Mouse (Mus musculus) hindbrain, embryonic 15.5 days (tissue): Measurements from ENCODE around the gene Fbxo17. TPM values are rescaled to one million over a fixed set of nuclear protein-coding genes. Genes with fewer than 3 reads are reported as not detected.

Experiments used
- ATAC-seq: fragments of 200-750 bp; cut with Nextera tagmentation; 2 replicates; pipeline ENCODE4 v1.8.0; 2017; ENCODE audit warnings: low read depth, moderate number of reproducible peaks, moderate TSS enrichment; ENCODE audit not compliant: low FRiP score
- H3K27ac ChIP-seq: fragments of 300-500 bp; sonication (generic); replicated peaks from 2 replicates; pipeline ENCODE4 v1.5.1; 2015; ENCODE audit warnings: mild to moderate bottlenecking, inconsistent platforms
- H3K27me3 ChIP-seq: fragments of 300-500 bp; sonication (generic); 2 replicates; pipeline ENCODE4 v1.6.1; 2015; ENCODE audit warnings: control low read depth, inconsistent platforms
- H3K36me3 ChIP-seq: fragments of 300-500 bp; sonication (generic); 2 replicates; pipeline ENCODE4 v1.6.1; 2015; ENCODE audit warnings: control low read depth, inconsistent platforms
- H3K4me1 ChIP-seq: fragments of 300-500 bp; sonication (generic); replicated peaks from 2 replicates; pipeline ENCODE4 v1.6.1; 2015; ENCODE audit warnings: control low read depth, inconsistent platforms
- H3K4me2 ChIP-seq: fragments of 300-500 bp; sonication (generic); 2 replicates; pipeline ENCODE4 v1.6.1; 2015; ENCODE audit warnings: moderate library complexity, mild to moderate bottlenecking, inconsistent platforms
- H3K4me3 ChIP-seq: fragments of 300-500 bp; sonication (generic); 2 replicates; pipeline ENCODE4 v1.5.1; 2015; ENCODE audit warnings: mild to moderate bottlenecking, inconsistent platforms
- H3K9ac ChIP-seq: fragments of 300-500 bp; sonication (generic); 2 replicates; pipeline ENCODE4 v1.6.1; 2015; ENCODE audit warnings: inconsistent platforms
- H3K9me3 ChIP-seq: fragments of 300-500 bp; sonication (generic); 2 replicates; pipeline ENCODE4 v1.6.1; 2016; ENCODE audit warnings: control low read depth, inconsistent platforms
- WGBS: fragments of 180-500 bp; shearing (Covaris S2); methylation state at CpG from one replicate; pipeline ENCODE4 v1.1.7; 2015; 5-methylcytosine and 5-hydroxymethylcytosine counted together
- polyA plus RNA-seq: library from polyadenylated mRNA; unstranded; fragments of >200 nt; fragmentation: Nextera tagmentation; extraction: Ambion mirVana; gene quantifications from 2 replicates; pipeline ENCODE4 v1.2.1, GENCODE M21; 2015

Fbxo17 gene
- polyA plus RNA-seq, 1 experiment from 2014 or later, result 4.1 TPM

DNA sequence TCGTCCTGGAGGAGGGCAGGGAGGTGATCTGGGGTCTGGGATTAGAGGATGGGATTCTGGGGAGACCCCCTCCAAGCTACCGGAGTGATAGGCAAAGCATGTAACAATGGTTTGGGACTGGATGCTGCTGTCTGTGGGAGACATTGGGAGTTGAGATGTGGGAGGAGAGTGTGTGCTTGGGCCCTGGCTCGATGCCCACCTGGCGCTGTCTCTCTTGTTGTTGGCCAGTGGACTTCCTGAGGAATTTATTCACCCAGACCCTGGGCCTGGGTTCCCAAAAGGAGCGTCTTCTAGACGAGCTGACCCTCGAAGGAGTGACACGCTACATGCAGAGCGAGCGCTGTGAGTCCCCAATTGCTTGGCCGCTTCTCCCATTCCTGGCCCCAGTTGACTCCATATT lies 55.3 kb downstream of the Fbxo17 start:
- Histone ChIP-seq H3K36me3 (peaks cover 1% of the 10 kb centered on the region), H3K9ac (no peak overlapping the region), H3K27me3 (no peaks in the 10 kb centered on the region), H3K4me1 (peaks cover 21% of the 10 kb centered on the region), H3K9me3 (no peaks in the 10 kb centered on the region), H3K4me2 (no peak overlapping the region), H3K27ac (no peak overlapping the region), H3K4me3 (no peak overlapping the region)
- no peak for ATAC-seq
- WGBS, result 87% methylated on average over 11 of the region's 11 CpGs

DNA sequence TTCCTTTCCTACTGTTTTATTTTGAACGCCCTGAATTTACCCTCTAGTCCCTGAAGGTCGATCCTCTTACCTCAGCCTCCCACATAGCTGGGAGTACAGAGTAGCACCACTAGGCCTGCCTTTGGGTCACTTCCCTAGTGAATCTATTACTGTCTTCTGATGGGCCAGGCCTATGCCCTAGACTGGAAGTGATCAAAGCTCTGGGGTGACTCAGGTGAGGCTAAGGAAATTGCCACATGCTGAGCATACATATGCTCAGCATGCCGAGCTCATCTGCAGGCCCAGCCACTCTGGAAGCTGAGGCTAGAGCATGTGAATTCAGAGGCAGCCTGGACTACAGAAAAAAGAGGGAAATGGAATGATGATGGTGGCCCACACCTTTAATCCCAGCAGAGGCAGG lies 56.6 kb downstream of the Fbxo17 start:
- Histone ChIP-seq H3K4me2 (no peak overlapping the region), H3K9me3 (no peaks in the 10 kb centered on the region), H3K36me3 (peaks cover 6% of the 10 kb centered on the region), H3K4me3 (no peak overlapping the region), H3K27me3 (no peaks in the 10 kb centered on the region), H3K4me1 (0 out of 2 replicates have a peak, but pooled peaks cover 9% of the 10 kb centered on the region), H3K9ac (no peak overlapping the region), H3K27ac (no peak overlapping the region)
- 82% methylated on average over 3 of the region's 3 CpGs for WGBS
- ATAC-seq, result no peak

DNA sequence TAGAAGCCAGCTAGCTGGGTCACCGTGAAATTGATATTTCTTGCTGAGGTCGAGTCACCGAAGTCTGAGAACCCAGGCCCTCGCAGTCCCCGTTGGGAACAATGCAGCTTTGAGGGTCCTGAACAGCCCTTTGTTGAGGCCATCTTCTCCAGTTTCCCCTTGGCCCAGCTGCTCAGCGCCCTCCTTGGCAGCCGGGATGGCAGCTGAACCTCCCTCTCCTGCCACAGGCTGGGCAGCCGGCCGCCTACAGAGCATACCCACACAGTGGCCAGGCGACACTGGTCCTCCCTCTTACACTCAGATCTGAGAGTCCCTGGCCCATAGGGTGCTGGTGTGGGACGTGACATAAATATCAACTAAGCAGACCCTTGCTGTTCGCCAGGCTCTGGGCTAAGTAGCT lies 57.6 kb downstream of the Fbxo17 start:
- H3K36me3 ChIP-seq, result peaks cover 6% of the 10 kb centered on the region
- no peak overlapping the region for H3K4me3 ChIP-seq
- ATAC-seq, result peak; percentile 69
- H3K9me3 ChIP-seq, result no peaks in the 10 kb centered on the region
- no peak overlapping the region for H3K9ac ChIP-seq
- H3K27ac ChIP-seq, result peak overlapping the region; percentile 42; the same call in 1 of the 2 replicates
- H3K27me3 ChIP-seq, result no peaks in the 10 kb centered on the region
- 0 out of 2 replicates have a peak, but pooled peaks cover 6% of the 10 kb centered on the region for H3K4me1 ChIP-seq
- H3K4me2 ChIP-seq, result no peak overlapping the region
- 34% methylated on average over 12 of the region's 12 CpGs for WGBS

DNA sequence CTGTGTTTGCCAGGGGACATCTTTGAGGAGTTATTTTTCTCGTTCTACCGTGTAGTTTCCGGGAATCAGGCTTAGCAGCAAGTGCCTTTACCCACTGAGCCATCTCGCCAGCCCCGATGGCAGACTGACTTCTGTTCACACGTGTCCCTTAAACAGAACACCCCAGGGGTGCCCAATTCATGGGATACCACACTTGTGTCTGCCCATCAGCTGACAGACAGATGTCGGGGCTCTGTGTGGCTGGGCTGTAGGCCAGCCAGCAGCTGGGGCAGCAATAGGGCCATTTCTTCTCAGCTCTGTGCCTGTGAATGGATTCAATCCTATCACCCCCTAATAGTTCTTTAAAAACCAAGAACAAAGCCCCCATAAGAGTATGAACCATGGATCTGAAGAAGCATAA lies 58.5 kb downstream of the Fbxo17 start:
- no peak for ATAC-seq
- Histone ChIP-seq H3K9me3 (no peaks in the 10 kb centered on the region), H3K4me1 (peaks cover 7% of the 10 kb centered on the region; the same call in 1 of the 2 replicates), H3K27me3 (no peaks in the 10 kb centered on the region), H3K4me3 (no peak overlapping the region), H3K9ac (no peak overlapping the region), H3K27ac (no peak overlapping the region), H3K36me3 (peaks cover 6% of the 10 kb centered on the region), H3K4me2 (no peak overlapping the region)
- WGBS, result 72% methylated on average over 7 of the region's 7 CpGs

DNA sequence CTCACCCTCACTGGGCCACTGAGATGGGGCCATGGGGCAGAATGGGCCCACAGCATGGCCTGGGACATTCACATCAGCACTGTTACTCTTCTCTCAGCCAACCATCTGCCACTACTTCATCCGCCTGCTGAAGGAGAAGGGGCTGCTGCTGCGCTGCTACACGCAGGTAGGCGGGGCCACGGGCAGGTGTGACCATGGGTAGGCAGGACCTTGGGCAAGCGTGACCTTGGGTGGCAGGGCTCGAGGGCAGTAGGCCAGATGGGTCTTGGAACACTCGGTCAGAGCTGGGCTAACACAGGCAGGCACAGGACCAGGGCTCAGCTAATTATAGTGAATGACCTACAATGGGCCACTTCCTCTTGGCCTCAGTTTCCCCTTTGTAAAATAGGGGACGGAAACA lies 62.2 kb downstream of the Fbxo17 start:
- Histone ChIP-seq H3K36me3 (peaks cover 8% of the 10 kb centered on the region), H3K9me3 (no peaks in the 10 kb centered on the region), H3K27me3 (no peaks in the 10 kb centered on the region), H3K4me3 (no peak overlapping the region), H3K4me1 (peaks cover 10% of the 10 kb centered on the region; the same call in 1 of the 2 replicates), H3K27ac (no peak overlapping the region), H3K9ac (no peak overlapping the region), H3K4me2 (no peak overlapping the region)
- WGBS, result 86% methylated on average over 9 of the region's 9 CpGs
- ATAC-seq, result no peak

DNA sequence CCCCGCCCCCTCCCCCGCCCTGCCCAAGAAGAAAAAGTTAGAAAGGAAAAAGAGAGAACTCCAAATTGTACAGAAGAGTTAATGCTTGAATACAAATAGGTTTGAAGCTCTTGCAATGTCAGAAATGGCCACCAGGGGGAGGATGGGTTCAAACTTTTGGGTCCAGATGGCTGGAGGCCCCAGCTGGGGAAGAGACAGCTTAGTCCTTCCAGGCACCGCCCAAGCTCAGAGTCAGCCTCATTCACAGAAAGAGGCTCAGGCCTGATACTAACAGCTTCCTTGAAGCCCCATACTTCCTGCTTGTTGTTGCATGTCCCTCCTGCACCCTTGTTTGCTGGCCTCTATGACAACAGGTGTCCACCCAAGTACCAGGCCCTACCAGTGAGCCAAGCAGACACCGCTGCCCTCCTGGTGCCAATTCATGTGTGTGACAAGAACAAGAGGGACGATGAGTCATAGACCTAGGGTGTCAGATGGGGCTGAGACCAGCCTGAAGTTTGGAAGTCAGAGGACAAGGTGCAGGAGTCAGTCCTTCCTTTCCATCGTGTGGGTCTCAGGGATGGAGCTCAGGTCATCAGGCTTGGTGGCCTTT lies 63.6 kb downstream of the Fbxo17 start:
- H3K36me3 ChIP-seq, result peaks cover 8% of the 10 kb centered on the region
- H3K27me3 ChIP-seq, result no peaks in the 10 kb centered on the region
- H3K4me2 ChIP-seq, result no peak overlapping the region
- no peak overlapping the region for H3K4me3 ChIP-seq
- 41% methylated on average over 6 of the region's 6 CpGs for WGBS
- no peak overlapping the region for H3K9ac ChIP-seq
- ATAC-seq, result peak; percentile 17; the same call in 1 of the 2 replicates
- peaks cover 4% of the 10 kb centered on the region; the same call in 1 of the 2 replicates for H3K4me1 ChIP-seq
- no peaks in the 10 kb centered on the region for H3K9me3 ChIP-seq
- no peak overlapping the region for H3K27ac ChIP-seq

DNA sequence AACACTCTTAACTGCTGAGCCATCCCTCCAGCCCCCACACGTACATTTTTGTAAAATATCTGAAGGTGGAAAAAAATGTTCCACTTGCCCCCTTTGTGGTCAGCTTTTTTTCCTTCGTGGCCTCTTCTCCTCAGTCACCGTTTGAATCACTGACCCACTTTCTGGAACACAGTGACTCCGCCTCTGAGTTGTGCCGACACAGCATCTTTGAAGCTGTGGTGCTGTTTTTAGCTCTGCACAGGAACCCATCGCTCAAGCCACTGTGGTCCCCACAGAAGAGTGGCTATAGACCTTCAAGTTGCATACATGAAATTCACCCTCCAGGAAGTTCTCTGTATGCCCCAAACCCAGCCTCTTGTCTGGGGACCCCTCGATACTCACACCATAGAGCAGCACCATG lies 64.3 kb downstream of the Fbxo17 start:
- Histone ChIP-seq H3K27ac (no peak overlapping the region), H3K4me1 (peaks cover 4% of the 10 kb centered on the region; the same call in 1 of the 2 replicates), H3K4me2 (no peak overlapping the region), H3K4me3 (no peak overlapping the region), H3K36me3 (peaks cover 11% of the 10 kb centered on the region; the same call in 1 of the 2 replicates), H3K9ac (no peak overlapping the region), H3K9me3 (no peaks in the 10 kb centered on the region), H3K27me3 (no peaks in the 10 kb centered on the region)
- ATAC-seq, result no peak
- 83% methylated on average over 7 of the region's 7 CpGs for WGBS

DNA sequence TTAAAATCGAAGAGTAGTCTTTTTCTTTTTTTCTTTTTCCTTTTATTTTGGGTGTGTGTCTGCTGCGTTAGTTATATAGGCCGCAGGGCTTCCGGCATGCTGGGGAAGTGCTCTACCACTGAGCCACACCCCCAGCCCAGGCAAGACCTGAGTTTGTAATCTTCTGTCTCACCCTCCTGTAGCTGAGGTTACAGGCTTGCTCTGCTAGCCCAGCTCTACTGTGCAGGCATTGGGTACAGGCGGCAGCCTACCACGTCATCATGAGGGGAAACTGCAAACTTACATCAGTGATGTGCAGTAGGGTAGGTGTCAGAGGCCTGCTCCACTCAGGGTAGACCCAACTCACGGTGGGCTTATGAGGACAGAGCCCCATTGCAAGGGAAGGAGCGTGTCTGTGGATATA lies 64.7 kb downstream of the Fbxo17 start:
- no peaks in the 10 kb centered on the region for H3K27me3 ChIP-seq
- no peak overlapping the region for H3K27ac ChIP-seq
- ATAC-seq, result no peak
- H3K36me3 ChIP-seq, result peaks cover 14% of the 10 kb centered on the region; the same call in 1 of the 2 replicates
- no peak overlapping the region for H3K4me3 ChIP-seq
- 94% methylated on average over 8 of the region's 8 CpGs for WGBS
- no peak overlapping the region for H3K9ac ChIP-seq
- H3K4me1 ChIP-seq, result peaks cover 4% of the 10 kb centered on the region; the same call in 1 of the 2 replicates
- no peaks in the 10 kb centered on the region for H3K9me3 ChIP-seq
- no peak overlapping the region for H3K4me2 ChIP-seq

DNA sequence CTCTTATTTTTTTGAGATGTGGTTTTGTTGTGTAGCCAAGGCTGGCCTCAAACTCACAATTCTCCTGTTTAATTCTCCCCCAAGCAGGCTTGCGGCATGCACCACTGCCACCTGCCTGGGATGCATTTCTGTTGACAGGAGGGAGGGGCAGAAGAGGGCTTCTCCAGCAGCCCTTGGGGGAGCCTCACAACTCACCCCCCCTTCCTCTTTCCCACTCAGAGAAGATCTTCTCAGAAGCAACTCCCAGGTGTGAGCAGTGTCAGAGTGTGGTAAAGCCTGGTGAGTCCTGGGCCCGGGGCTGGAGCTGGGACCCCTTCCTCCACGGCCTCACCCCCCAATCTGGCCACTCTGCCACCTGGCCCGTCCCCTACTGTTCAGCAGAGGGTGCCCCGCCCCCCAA lies 68.6 kb downstream of the Fbxo17 start:
- ATAC-seq, result no peak
- Histone ChIP-seq H3K4me3 (no peak overlapping the region), H3K27ac (no peak overlapping the region), H3K4me2 (no peak overlapping the region), H3K9me3 (no peaks in the 10 kb centered on the region), H3K36me3 (peaks cover 21% of the 10 kb centered on the region; the same call in 1 of the 2 replicates), H3K9ac (no peak overlapping the region), H3K4me1 (peaks cover 3% of the 10 kb centered on the region; the same call in 1 of the 2 replicates), H3K27me3 (no peaks in the 10 kb centered on the region)
- 81% methylated on average over 5 of the region's 5 CpGs for WGBS

Other genes with a start within 250 kb of the Fbxo17 start
- gene Ifnl2, start 206.3 kb upstream of the Fbxo17 start, polyA plus RNA-seq, result not detected in 2 replicates
- not detected in 2 replicates for gene Ifnl3, start 194.0 kb upstream of the Fbxo17 start, polyA plus RNA-seq
- gene Sycn, start 175.9 kb upstream of the Fbxo17 start, polyA plus RNA-seq, result not detected in 2 replicates
- gene Nccrp1, start 169.6 kb upstream of the Fbxo17 start, polyA plus RNA-seq, result 0.19 TPM in 1 of 2 replicates, not detected in the other
- 23.3 and 28.1 TPM in 2 replicates for gene Samd4b, start 118.7 kb upstream of the Fbxo17 start, polyA plus RNA-seq
- gene Pak4, start 118.6 kb upstream of the Fbxo17 start, polyA plus RNA-seq, result 20.2 TPM in 2 replicates
- gene Acp7, start 85.5 kb upstream of the Fbxo17 start, polyA plus RNA-seq, result 0.29 and 0.33 TPM in 2 replicates
- gene Fbxo27, start 24.0 kb upstream of the Fbxo17 start, polyA plus RNA-seq, result 10.1 and 13.4 TPM in 2 replicates
- gene Mrps12, start 25.0 kb downstream of the Fbxo17 start, polyA plus RNA-seq, result 113 TPM in 2 replicates
- gene Sars2, start 25.2 kb downstream of the Fbxo17 start, polyA plus RNA-seq, result 19.5 TPM in 2 replicates
- 0.54 and 0.71 TPM in 2 replicates for gene Ccer2, start 39.4 kb downstream of the Fbxo17 start, polyA plus RNA-seq
- 112 and 125 TPM in 2 replicates for gene Sirt2, start 49.9 kb downstream of the Fbxo17 start, polyA plus RNA-seq
- 66.3 and 69.0 TPM in 2 replicates for gene Nfkbib, start 50.7 kb downstream of the Fbxo17 start, polyA plus RNA-seq
- gene Rinl, start 72.2 kb downstream of the Fbxo17 start, polyA plus RNA-seq, result 2.6 and 2.7 TPM in 2 replicates
- gene Hnrnpl, start 91.7 kb downstream of the Fbxo17 start, polyA plus RNA-seq, result 162 and 180 TPM in 2 replicates
- 97.8 and 98.0 TPM in 2 replicates for gene Ech1, start 108.4 kb downstream of the Fbxo17 start, polyA plus RNA-seq
- 5.7 and 7.2 TPM in 2 replicates for gene Lgals4, start 117.0 kb downstream of the Fbxo17 start, polyA plus RNA-seq
- 4.7 and 7.9 TPM in 2 replicates for gene Lgals7, start 147.0 kb downstream of the Fbxo17 start, polyA plus RNA-seq
- gene Capn12, start 164.6 kb downstream of the Fbxo17 start, polyA plus RNA-seq, result 0.51 and 0.58 TPM in 2 replicates
- gene Actn4, start 245.5 kb downstream of the Fbxo17 start, polyA plus RNA-seq, result 140 and 154 TPM in 2 replicates